Mouse (Mus musculus): ENCODE measurements around the gene Wnk2. TPM values are rescaled to one million over a fixed set of nuclear protein-coding genes. Genes with fewer than 3 reads are reported as not detected.

The Wnk2 gene
- total and polyA plus RNA-seq, 3 experiments = 0.04 TPM; not detected in 2

- Histone ChIP-seq H3K4me3 (ENCODE audit: control insufficient read depth in 1 of 2, insufficient read depth in 1 of 2, low read depth in 2 of 2, low read length in 2 of 2) (no peak overlapping the region), H3K9ac (ENCODE audit: control insufficient read depth, low read depth, low read length, poor library complexity, severe bottlenecking) (no peak overlapping the region), H3K27ac (ENCODE audit: control insufficient read depth, low read depth, low read length) (no peak overlapping the region), H3K27me3 (ENCODE audit: control insufficient read depth in 1 of 2, insufficient read depth in 2 of 2, low read length in 2 of 2) (peaks cover 0 to 4% of the 10 kb centered on the region in 2 experiments; a peak in 1 of 4 replicates), H3K4me1 (ENCODE audit: control insufficient read depth in 1 of 2, insufficient read depth in 2 of 2, low read length in 2 of 2) (no peaks in the 10 kb centered on the region), H3K79me2 (ENCODE audit: control insufficient read depth, insufficient read depth, low read length, poor library complexity) (no peaks in the 10 kb centered on the region), H3K36me3 (ENCODE audit: control insufficient read depth in 1 of 2, insufficient read depth in 2 of 2, low read length in 2 of 2) (no peaks in the 10 kb centered on the region), H3K9me3 (replicated peaks; ENCODE audit: insufficient read depth, low read length) (no peaks in the 10 kb centered on the region)
- TF ChIP-seq JUND (IDR thresholded peaks at IDR 0.05; ENCODE audit: low read depth, low read length) (no peak), SMC3 (IDR thresholded peaks at IDR 0.05; ENCODE audit: low read depth, low read length) (no peak), MEF2A (IDR thresholded peaks at IDR 0.05; ENCODE audit: extremely low read depth, insufficient replicate concordance, low read depth, low read length, poor library complexity, severe bottlenecking) (no peak), MAX (IDR thresholded peaks at IDR 0.05; ENCODE audit: low read length) (no peak), BHLHE40 (IDR thresholded peaks at IDR 0.05; ENCODE audit: borderline replicate concordance, low read depth, low read length) (no peak), POLR2AphosphoS5 (IDR thresholded peaks at IDR 0.05; ENCODE audit: borderline replicate concordance, low read depth, low read length) (no peak), RCOR1 (IDR thresholded peaks at IDR 0.05; ENCODE audit: low read depth, low read length) (no peak), ZMIZ1 (IDR thresholded peaks at IDR 0.05; ENCODE audit: low read depth, low read length) (no peak), NRF1 (IDR thresholded peaks at IDR 0.05; ENCODE audit: insufficient read depth, low read depth, low read length, poor library complexity, severe bottlenecking) (no peak), KAT2A (conservative IDR thresholded peaks at IDR 0.05; ENCODE audit: low read depth, low read length) (no peak), ZC3H11A (IDR thresholded peaks at IDR 0.05; ENCODE audit: low read depth, low read length) (no peak), EP300 (IDR thresholded peaks at IDR 0.05; ENCODE audit: low read depth in 1 of 2, low read length in 2 of 2) (no peak), MYB (IDR thresholded peaks at IDR 0.05; ENCODE audit: low read depth, low read length) (no peak), UBTF (IDR thresholded peaks at IDR 0.05; ENCODE audit: borderline replicate concordance, insufficient read depth, low read depth, low read length) (no peak), MYC (IDR thresholded peaks at IDR 0.05; ENCODE audit: low read depth, low read length) (no peak), E2F4 (IDR thresholded peaks at IDR 0.05; ENCODE audit: borderline replicate concordance, low read depth, low read length) (no peak), TBP (IDR thresholded peaks at IDR 0.05; ENCODE audit: low read depth, low read length) (no peak), TAL1 (IDR thresholded peaks at IDR 0.05; ENCODE audit: low read length) (no peak)
- no peak for DNase-seq (ENCODE audit: low read depth, low spot score)
These were observed 63.9 kb downstream of the Wnk2 start for GRCm38 (mm10) chr13:49083941-49084340.

- no peaks in the 10 kb centered on the region for H3K79me2 ChIP-seq (ENCODE audit: control insufficient read depth, insufficient read depth, low read length, poor library complexity)
- no peak overlapping the region for H3K27ac ChIP-seq (ENCODE audit: control insufficient read depth, low read depth, low read length)
- H3K36me3 ChIP-seq (ENCODE audit: control insufficient read depth in 1 of 2, insufficient read depth in 2 of 2, low read length in 2 of 2) = no peaks in the 10 kb centered on the region
- no peaks in the 10 kb centered on the region for H3K4me1 ChIP-seq (ENCODE audit: control insufficient read depth in 1 of 2, insufficient read depth in 2 of 2, low read length in 2 of 2)
- H3K9me3 ChIP-seq (replicated peaks; ENCODE audit: insufficient read depth, low read length) = no peaks in the 10 kb centered on the region
- peaks cover 0 to 4% of the 10 kb centered on the region in 2 experiments; a peak in 1 of 4 replicates for H3K27me3 ChIP-seq (ENCODE audit: control insufficient read depth in 1 of 2, insufficient read depth in 2 of 2, low read length in 2 of 2)
- TF ChIP-seq UBTF (IDR thresholded peaks at IDR 0.05; ENCODE audit: borderline replicate concordance, insufficient read depth, low read depth, low read length) = no peak
- no peak for TF ChIP-seq BHLHE40 (IDR thresholded peaks at IDR 0.05; ENCODE audit: borderline replicate concordance, low read depth, low read length)
- TF ChIP-seq MYC (IDR thresholded peaks at IDR 0.05; ENCODE audit: low read depth, low read length) = no peak
- no peak for TF ChIP-seq RAD21 (IDR thresholded peaks at IDR 0.05; ENCODE audit: low read depth, low read length)
- TF ChIP-seq JUND (IDR thresholded peaks at IDR 0.05; ENCODE audit: low read depth, low read length) = no peak
- no peak for TF ChIP-seq RCOR1 (IDR thresholded peaks at IDR 0.05; ENCODE audit: low read depth, low read length)
- no peak for TF ChIP-seq POLR2AphosphoS2 (IDR thresholded peaks at IDR 0.05; ENCODE audit: low read length)
- TF ChIP-seq MEF2A (IDR thresholded peaks at IDR 0.05; ENCODE audit: extremely low read depth, insufficient replicate concordance, low read depth, low read length, poor library complexity, severe bottlenecking) = no peak
- no peak for TF ChIP-seq USF1 (IDR thresholded peaks at IDR 0.05; ENCODE audit: low read depth, low read length)
- no peak for TF ChIP-seq MAZ (IDR thresholded peaks at IDR 0.05; ENCODE audit: low read depth, low read length)
- no peak for TF ChIP-seq ZMIZ1 (IDR thresholded peaks at IDR 0.05; ENCODE audit: low read depth, low read length)
- TF ChIP-seq GABPA (IDR thresholded peaks at IDR 0.05; ENCODE audit: low read depth, low read length) = no peak
- no peak for TF ChIP-seq MYB (IDR thresholded peaks at IDR 0.05; ENCODE audit: low read depth, low read length)
- no peak for TF ChIP-seq KAT2A (conservative IDR thresholded peaks at IDR 0.05; ENCODE audit: low read depth, low read length)
- no peak for TF ChIP-seq GATA1 (IDR thresholded peaks at IDR 0.05; ENCODE audit: low read depth, low read length)
- no peak for TF ChIP-seq ETS1 (IDR thresholded peaks at IDR 0.05; ENCODE audit: low read depth, low read length)
- TF ChIP-seq MAX (IDR thresholded peaks at IDR 0.05; ENCODE audit: low read length) = no peak
- H3K4me3 ChIP-seq (ENCODE audit: control insufficient read depth in 1 of 2, insufficient read depth in 1 of 2, low read depth in 2 of 2, low read length in 2 of 2) = no peak overlapping the region
- no peak overlapping the region for H3K9ac ChIP-seq (ENCODE audit: control insufficient read depth, low read depth, low read length, poor library complexity, severe bottlenecking)
- no peak for DNase-seq (ENCODE audit: low read depth, low spot score)
These were observed 65.5 kb downstream of the Wnk2 start for GRCm38 (mm10) chr13:49082151-49082879.
